Mouse (Mus musculus) layer of hippocampus, adult 2 months (tissue): ENCODE measurements around the gene Trim41. TPM values are rescaled to one million over a fixed set of nuclear protein-coding genes. Genes with fewer than 3 reads are reported as not detected.

Experiments
- DNase-seq, 2 experiments: peaks; one replicate each; pipeline ENCODE4 v3.0.0; 2022; ENCODE audit warnings: low spot score in 2 of 2
- H3K27ac ChIP-seq: fragments of 200-600 bp; 2 replicates; pipeline ENCODE4 v1.8.1; 2022
- H3K4me3 ChIP-seq: fragments of 200-600 bp; 2 replicates; pipeline ENCODE4 v1.8.1; 2022; ENCODE audit warnings: mild to moderate bottlenecking
- CTCF ChIP-seq: fragments of 200-600 bp; conservative IDR thresholded peaks from 2 replicates; pipeline ENCODE4 v1.8.1; 2022; ENCODE audit warnings: antibody characterized with exemption, mild to moderate bottlenecking, moderate library complexity
- total RNA-seq, 2 experiments: library from RNA; stranded (reverse); gene quantifications; 2 replicates each; pipeline ENCODE4 v1.2.3; 2021

Gene Trim41
- total RNA-seq, 2 experiments from 2014 or later: 56.8 to 61.5 TPM

GRCm38 (mm10) chr11:48767195-48767876, 49.8 kb downstream of the Trim41 start:
- no peak overlapping the region for H3K27ac ChIP-seq
- H3K4me3 ChIP-seq: no peak overlapping the region
- TF ChIP-seq CTCF: no peak
- no peak for DNase-seq

GRCm38 (mm10) chr11:48764119-48764518, 53.0 kb downstream of the Trim41 start:
- DNase-seq: peak in 1 of 2 experiments; percentile 17
- no peak for TF ChIP-seq CTCF

GRCm38 (mm10) chr11:48759021-48759420, 58.1 kb downstream of the Trim41 start:
- DNase-seq: no peak
- Histone ChIP-seq H3K4me3 (no peak overlapping the region), H3K27ac (no peak overlapping the region)
- TF ChIP-seq CTCF: no peak

More at GRCm38 (mm10) chr11:48764119-48764518, 53.0 kb downstream of the Trim41 start:
- no peak overlapping the region for H3K27ac ChIP-seq
- H3K4me3 ChIP-seq: no peak overlapping the region

Other genes with a start within 250 kb of the Trim41 start
- gene Rack1, start 17.0 kb downstream of the Trim41 start, total RNA-seq: 100 to 1,000 TPM; 226 to 240 TPM
- 1 to 10 TPM; 2.6 to 2.8 TPM for gene Trim7, start 8.8 kb upstream of the Trim41 start, total RNA-seq
- 1 to 10 TPM in 1 of 2 experiments, under 1 TPM in 1; 0.79 to 1.3 TPM for gene Gm12184, start 9.3 kb upstream of the Trim41 start, total RNA-seq
- 1 to 10 TPM; 3.6 to 4.3 TPM for gene Irgm1, start 54.3 kb upstream of the Trim41 start, total RNA-seq
- gene Gm5431, start 84.9 kb upstream of the Trim41 start, total RNA-seq: under 1 TPM; 0.12 to 0.38 TPM
- 1 to 10 TPM; 1.2 to 1.3 TPM for gene Psme2b, start 128.8 kb upstream of the Trim41 start, total RNA-seq
- gene Olfr56, start 161.5 kb upstream of the Trim41 start, total RNA-seq: not detected
- 1 to 10 TPM in 1 of 2 experiments, under 1 TPM in 1; 0.91 to 1.8 TPM for gene 9930111J21Rik1, start 162.0 kb upstream of the Trim41 start, total RNA-seq
- gene Gm12185, start 174.9 kb upstream of the Trim41 start, total RNA-seq: under 1 TPM; 0.13 to 0.25 TPM
- gene Tgtp1, start 176.8 kb upstream of the Trim41 start, total RNA-seq: under 1 TPM; 0.27 to 0.54 TPM
- 1 to 10 TPM; 1.0 to 2.0 TPM for gene 9930111J21Rik2, start 233.9 kb upstream of the Trim41 start, total RNA-seq
- gene Tgtp2, start 246.9 kb upstream of the Trim41 start, total RNA-seq: under 1 TPM in 1 of 2 experiments, not detected in 1; 0.59 TPM